Mouse (Mus musculus) lung, adult 18-20 months (tissue): ENCODE measurements around the gene Zc3h4.
"Not testable (repeated sequence)": the region's sequence is repeated elsewhere in the genome, so short reads cannot be mapped to it uniquely, and the experiment has no call there.

Experiments
- DNase-seq, 2 experiments: peaks; one replicate each; pipeline ENCODE4 v3.0.0; 2022; ENCODE audit warnings: mixed read lengths in 2 of 2

Zc3h4 gene

GRCm38 (mm10) chr7:16400689-16401611 is at the start of gene Zc3h4:
Gene Zc3h4, plus strand, starts transcription at chr7:16400910.
- DNase-seq = peak; percentile 92

GRCm38 (mm10) chr7:16355854-16356594 is 44.7 kb upstream of the Zc3h4 start:
- no peak for DNase-seq

- no peak for DNase-seq
Observed at GRCm38 (mm10) chr7:16357602-16358001, 43.1 kb upstream of the Zc3h4 start.

- DNase-seq = no peak
Observed at GRCm38 (mm10) chr7:16364319-16364718, 36.4 kb upstream of the Zc3h4 start.

- peak; percentile 65 to 80 for DNase-seq
Observed at GRCm38 (mm10) chr7:16364901-16365500, 35.7 kb upstream of the Zc3h4 start.

- peak; percentile 67 to 72 for DNase-seq
Observed at GRCm38 (mm10) chr7:16366133-16366646, 34.5 kb upstream of the Zc3h4 start.

- DNase-seq = no peak
Observed at GRCm38 (mm10) chr7:16366669-16367068, 34.0 kb upstream of the Zc3h4 start.

GRCm38 (mm10) chr7:16368835-16369234 is 31.9 kb upstream of the Zc3h4 start:
- DNase-seq = peak in 1 of 2 experiments; percentile 48

- no peak for DNase-seq
Observed at GRCm38 (mm10) chr7:16370596-16370995, 30.1 kb upstream of the Zc3h4 start.

- no peak for DNase-seq
Observed at GRCm38 (mm10) chr7:16373719-16374118, 27.0 kb upstream of the Zc3h4 start.

GRCm38 (mm10) chr7:16374989-16375388 is 25.7 kb upstream of the Zc3h4 start:
- no peak for DNase-seq

GRCm38 (mm10) chr7:16376505-16376904 is 24.2 kb upstream of the Zc3h4 start:
- DNase-seq = peak; percentile 32 to 68

- DNase-seq = peak; percentile 96 to 98
Observed at GRCm38 (mm10) chr7:16387160-16388041, 13.3 kb upstream of the Zc3h4 start, which contains the start of gene Sae1. Gene Sae1, minus strand, starts transcription at chr7:16387806.

GRCm38 (mm10) chr7:16389942-16390341 is 10.8 kb upstream of the Zc3h4 start:
- DNase-seq = not testable (repeated sequence)

- no peak for DNase-seq
Observed at GRCm38 (mm10) chr7:16392923-16393322, 7.8 kb upstream of the Zc3h4 start.

GRCm38 (mm10) chr7:16395944-16396343 is 4.8 kb upstream of the Zc3h4 start:
- DNase-seq = peak in 1 of 2 experiments; percentile 54

GRCm38 (mm10) chr7:16397465-16397864 is 3.2 kb upstream of the Zc3h4 start:
- DNase-seq = no peak

- no peak for DNase-seq
Observed at GRCm38 (mm10) chr7:16398387-16399050, 2.2 kb upstream of the Zc3h4 start.

- DNase-seq = peak; percentile 95 to 96
Observed at GRCm38 (mm10) chr7:16399098-16399819, 1.5 kb upstream of the Zc3h4 start.
